Mouse (Mus musculus) lung, postnatal 0 days (tissue): ENCODE measurements around the gene Esrp2. TPM values are rescaled to one million over a fixed set of nuclear protein-coding genes. Genes with fewer than 3 reads are reported as not detected.

Experiments used
- ATAC-seq: fragments of 200-750 bp; cut with Nextera tagmentation; 2 replicates; pipeline ENCODE4 v1.8.0; 2017; ENCODE audit warnings: moderate library complexity
- DNase-seq: peaks from one replicate; pipeline ENCODE4 v3.0.0-alpha.2; 2016; ENCODE audit warnings: low spot score
- H3K27ac ChIP-seq: fragments of 300-500 bp; sonication (generic); 2 replicates; pipeline ENCODE4 v1.5.1; 2014; ENCODE audit warnings: antibody characterized with exemption, mild to moderate bottlenecking, low read length, mixed read lengths
- H3K27me3 ChIP-seq: fragments of 300-500 bp; sonication (generic); replicated peaks from 2 replicates; pipeline ENCODE4 v1.6.1; 2014; ENCODE audit warnings: low read length, mixed read lengths; ENCODE audit not compliant: insufficient read depth
- H3K36me3 ChIP-seq: fragments of 300-500 bp; sonication (generic); 2 replicates; pipeline ENCODE4 v1.6.1; 2014; ENCODE audit warnings: low read length, mixed read lengths; ENCODE audit not compliant: insufficient read depth
- H3K4me1 ChIP-seq: fragments of 300-500 bp; sonication (generic); 2 replicates; pipeline ENCODE4 v1.6.1; 2014; ENCODE audit warnings: antibody characterized with exemption, low read depth, low read length, mixed read lengths; ENCODE audit not compliant: insufficient read depth
- H3K4me2 ChIP-seq: fragments of 300-500 bp; sonication (generic); replicated peaks from 2 replicates; pipeline ENCODE4 v1.6.1; 2014; ENCODE audit warnings: low read depth, mild to moderate bottlenecking, low read length, moderate library complexity, mixed read lengths
- H3K4me3 ChIP-seq: fragments of 300-500 bp; sonication (generic); 2 replicates; pipeline ENCODE4 v1.5.1; 2014; ENCODE audit warnings: low read depth, low read length
- H3K9ac ChIP-seq: fragments of 300-500 bp; sonication (generic); replicated peaks from 2 replicates; pipeline ENCODE4 v1.6.1; 2014; ENCODE audit warnings: low read depth, mild to moderate bottlenecking
- H3K9me3 ChIP-seq: fragments of 300-500 bp; sonication (generic); 2 replicates; pipeline ENCODE4 v1.6.1; 2016; ENCODE audit warnings: low read length, mixed read lengths
- CTCF ChIP-seq: IDR thresholded peaks from 2 replicates; pipeline ENCODE4 v1.5.1; 2016; ENCODE audit warnings: antibody characterized with exemption, mild to moderate bottlenecking
- EP300 ChIP-seq: IDR thresholded peaks from 2 replicates; pipeline ENCODE4 v1.6.1; 2016; ENCODE audit warnings: antibody characterized with exemption, mild to moderate bottlenecking, control low read depth
- WGBS: fragments of 180-500 bp; shearing (Covaris S2); extraction: QIAGEN DNeasy Blood & Tissue Kit; methylation state at CpG from one replicate; pipeline ENCODE4 v1.1.7; 2014; 5-methylcytosine and 5-hydroxymethylcytosine counted together
- polyA plus RNA-seq: library from polyadenylated mRNA; unstranded; fragments of >200 nt; fragmentation: Nextera tagmentation; extraction: Ambion mirVana; gene quantifications from 2 replicates; pipeline ENCODE4 v1.2.1, GENCODE M21; 2015

The Esrp2 gene
- polyA plus RNA-seq, 1 experiment from 2014 or later: 38.4 TPM

GRCm38 (mm10) chr8:106159876-106160275 is 23.1 kb upstream of the Esrp2 start:
- 84% methylated on average over 6 of the region's 6 CpGs for WGBS
- DNase-seq (no peak), ATAC-seq (no peak)
- no peak for TF ChIP-seq CTCF
- no peak for TF ChIP-seq EP300
- Histone ChIP-seq H3K9ac (no peak overlapping the region), H3K9me3 (no peaks in the 10 kb centered on the region), H3K27ac (no peak overlapping the region), H3K27me3 (no peaks in the 10 kb centered on the region), H3K4me1 (no peaks in the 10 kb centered on the region), H3K36me3 (peaks cover 16% of the 10 kb centered on the region; the same call in 1 of the 2 replicates), H3K4me3 (no peak overlapping the region), H3K4me2 (no peak overlapping the region)

- Histone ChIP-seq H3K4me2 (no peak overlapping the region), H3K27ac (no peak overlapping the region), H3K9me3 (no peaks in the 10 kb centered on the region), H3K4me3 (no peak overlapping the region), H3K27me3 (no peaks in the 10 kb centered on the region), H3K4me1 (no peaks in the 10 kb centered on the region), H3K36me3 (peaks cover 12% of the 10 kb centered on the region; the same call in 1 of the 2 replicates), H3K9ac (no peak overlapping the region)
- 88% methylated on average over 10 of the region's 10 CpGs for WGBS
- ATAC-seq (no peak), DNase-seq (no peak)
- TF ChIP-seq EP300: no peak
- TF ChIP-seq CTCF: no peak
Observed at GRCm38 (mm10) chr8:106158381-106158780, 21.6 kb upstream of the Esrp2 start.

- Histone ChIP-seq H3K9ac (no peak overlapping the region), H3K4me3 (no peak overlapping the region), H3K4me2 (no peak overlapping the region), H3K27me3 (no peaks in the 10 kb centered on the region), H3K27ac (no peak overlapping the region), H3K36me3 (peaks cover 4% of the 10 kb centered on the region; the same call in 1 of the 2 replicates), H3K4me1 (no peaks in the 10 kb centered on the region), H3K9me3 (no peaks in the 10 kb centered on the region)
- DNase-seq (no peak), ATAC-seq (no peak)
- 91% methylated on average over 1 of the region's 1 CpGs for WGBS
- no peak for TF ChIP-seq CTCF
- no peak for TF ChIP-seq EP300
Observed at GRCm38 (mm10) chr8:106157419-106157818, 20.6 kb upstream of the Esrp2 start.

DNA sequence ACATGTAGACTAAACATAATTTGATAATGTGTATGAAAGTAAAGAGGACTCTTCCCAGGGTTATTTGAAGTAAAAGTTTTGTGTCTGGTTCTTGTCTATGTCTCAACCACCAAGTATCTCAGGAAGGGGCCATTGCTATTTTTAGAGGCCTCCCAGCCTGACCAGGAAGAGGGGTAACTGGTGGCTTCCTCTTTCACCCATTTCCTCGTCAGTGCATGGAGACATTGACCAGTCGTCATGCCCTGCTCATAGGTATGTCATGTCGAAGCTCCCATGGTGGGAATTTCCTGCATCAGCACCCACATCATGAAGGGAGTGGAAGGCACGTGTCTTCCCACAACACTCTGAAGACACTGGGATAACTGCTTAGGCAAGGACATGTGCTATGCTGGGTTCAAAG is 16.1 kb upstream of the Esrp2 start:
- WGBS: 56% methylated on average over 4 of the region's 4 CpGs
- H3K4me3 ChIP-seq: no peak overlapping the region
- no peak for DNase-seq
- H3K27ac ChIP-seq: no peak overlapping the region
- H3K4me2 ChIP-seq: no peak overlapping the region
- H3K4me1 ChIP-seq: peaks cover 5% of the 10 kb centered on the region; the same call in 1 of the 2 replicates
- H3K9me3 ChIP-seq: no peaks in the 10 kb centered on the region
- TF ChIP-seq EP300 (no peak), CTCF (no peak)
- no peaks in the 10 kb centered on the region for H3K27me3 ChIP-seq
- H3K36me3 ChIP-seq: 0 out of 2 replicates have a peak, but pooled peaks cover 4% of the 10 kb centered on the region
- no peak for ATAC-seq
- no peak overlapping the region for H3K9ac ChIP-seq

DNA sequence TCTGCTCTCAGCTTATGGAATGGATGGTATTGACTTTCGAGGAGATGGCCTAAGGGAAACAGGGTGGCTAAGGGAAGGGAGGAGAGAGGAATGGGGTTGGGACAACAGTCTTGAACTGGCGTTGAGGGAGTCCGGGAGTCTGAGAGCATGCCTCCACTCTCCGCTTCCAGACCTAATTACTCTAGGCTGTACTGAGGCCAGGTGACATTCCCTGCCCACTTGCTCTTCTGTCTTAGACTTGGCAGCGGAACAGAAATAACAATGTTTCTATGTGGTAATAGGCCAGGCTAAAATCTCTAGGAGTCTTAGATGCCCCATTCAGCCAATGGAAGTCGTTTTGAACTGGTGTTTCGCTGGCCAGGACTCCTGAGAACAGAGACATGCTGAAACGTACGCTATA is 14.3 kb upstream of the Esrp2 start:
- ATAC-seq: no peak

DNA sequence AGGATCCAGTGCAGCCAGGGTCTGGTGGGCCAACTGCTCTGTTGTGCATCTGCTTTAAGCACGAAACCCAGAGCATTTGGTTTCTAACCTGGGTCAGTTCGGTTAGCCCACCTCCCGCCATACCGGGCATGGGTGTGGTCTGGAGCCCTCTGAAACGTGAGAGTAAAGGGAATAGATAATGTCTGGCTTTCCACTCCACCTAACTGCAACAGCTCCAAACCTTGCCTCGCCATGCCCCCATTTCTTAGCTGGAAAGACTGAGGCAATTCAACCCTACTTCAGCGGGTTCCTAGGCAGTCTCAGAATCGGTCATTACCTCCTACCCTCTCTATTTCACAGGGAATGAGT is 13.9 kb upstream of the Esrp2 start:
- peak overlapping the region; percentile 43; the same call in 1 of the 2 replicates for H3K27ac ChIP-seq
- 0 out of 2 replicates have a peak, but pooled peaks cover 4% of the 10 kb centered on the region for H3K36me3 ChIP-seq
- DNase-seq (no peak), ATAC-seq (no peak)
- H3K4me2 ChIP-seq: peak overlapping the region; percentile 77
- no peaks in the 10 kb centered on the region for H3K27me3 ChIP-seq
- no peak for TF ChIP-seq EP300
- TF ChIP-seq CTCF: no peak
- H3K4me1 ChIP-seq: peaks cover 5% of the 10 kb centered on the region; the same call in 1 of the 2 replicates
- peak overlapping the region; percentile 58 for H3K9ac ChIP-seq
- 12% methylated on average over 8 of the region's 8 CpGs for WGBS
- H3K9me3 ChIP-seq: no peaks in the 10 kb centered on the region
- H3K4me3 ChIP-seq: peak overlapping the region; percentile 73

More for the DNA sequence above, 14.3 kb upstream of the Esrp2 start:
- H3K4me2 ChIP-seq: peak overlapping the region; percentile 77
- H3K9ac ChIP-seq: peak overlapping the region; percentile 58; the same call in 1 of the 2 replicates
- H3K4me3 ChIP-seq: peak overlapping the region; percentile 73; the same call in 1 of the 2 replicates
- DNase-seq: peak; percentile 63
- H3K36me3 ChIP-seq: 0 out of 2 replicates have a peak, but pooled peaks cover 4% of the 10 kb centered on the region
- WGBS: 48% methylated on average over 9 of the region's 9 CpGs
- H3K4me1 ChIP-seq: peaks cover 5% of the 10 kb centered on the region; the same call in 1 of the 2 replicates
- no peaks in the 10 kb centered on the region for H3K9me3 ChIP-seq
- H3K27me3 ChIP-seq: no peaks in the 10 kb centered on the region
- no peak for TF ChIP-seq EP300
- TF ChIP-seq CTCF: no peak
- no peak overlapping the region for H3K27ac ChIP-seq
